Comparison of ENCODE assay signal across 8 mouse cellular contexts in the genomic region with DNA sequence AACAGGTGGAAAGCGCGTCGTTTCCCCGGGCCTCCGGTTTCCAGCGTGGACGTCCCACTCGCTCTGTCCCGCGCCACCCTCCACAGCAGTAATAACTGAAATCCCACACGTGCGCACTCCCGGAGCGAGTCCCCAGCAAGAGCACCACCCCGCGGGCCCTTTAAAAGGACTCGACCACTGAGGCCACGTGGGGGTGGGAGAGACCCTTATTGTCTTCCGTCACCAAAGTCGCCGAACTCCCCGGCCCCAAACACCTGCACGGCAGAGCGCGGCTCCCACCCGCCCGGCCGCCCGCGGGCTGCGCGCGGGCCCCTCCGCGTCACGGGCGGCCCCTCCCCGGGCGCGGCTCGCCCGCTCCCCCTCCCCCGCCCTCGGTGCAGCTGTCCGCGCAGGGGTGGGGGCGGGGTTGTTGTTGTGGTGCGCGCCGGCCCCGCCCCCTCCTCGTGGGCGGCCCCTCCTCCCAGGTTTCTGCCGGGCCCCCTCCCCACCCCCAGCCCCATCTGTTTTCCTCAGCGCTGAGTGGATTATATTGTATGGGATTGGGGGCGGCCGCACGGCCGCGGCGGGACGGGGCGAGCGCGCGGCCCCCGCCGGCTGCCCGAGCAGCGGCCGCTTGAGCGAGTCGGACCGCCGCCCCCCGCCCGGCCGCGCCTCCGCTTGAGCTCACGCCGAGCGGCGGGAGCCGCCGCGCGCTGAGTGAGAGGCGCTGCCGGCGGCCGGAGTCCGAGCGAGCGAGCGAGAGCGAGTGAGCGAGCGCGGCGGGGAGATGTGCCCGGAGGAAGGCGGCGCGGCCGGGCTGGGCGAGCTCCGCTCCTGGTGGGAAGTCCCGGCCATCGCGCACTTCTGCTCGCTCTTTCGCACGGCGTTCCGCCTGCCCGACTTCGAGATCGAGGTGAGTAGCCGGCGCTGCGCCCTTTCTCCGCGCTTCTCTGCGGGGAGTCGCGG. TPM values are rescaled to one million over a fixed set of nuclear protein-coding genes. Genes with fewer than 3 reads are reported as not detected.
A peak's percentile ranks its signal among the peaks of the same experiment; 100 is the strongest.
DNase-seq lines count a peak whose midpoint lies in the region; ATAC-seq and TF ChIP-seq lines count a peak whose summit lies in the region.

A gene (plus strand): TSS at position 554 of the 945 bp plus-strand sequence.

- peak within 1 kb of the TSS; percentile 85 for H3K4me2 ChIP-seq in intestine, embryonic 14.5 days (ENCODE audit: low read length)

- peak within 1 kb of the TSS; percentile 87 for H3K27ac ChIP-seq in cortical plate, adult 2 months (ENCODE audit: insufficient read depth, low read length)
- peak within 1 kb of the TSS; percentile 90 for H3K27ac ChIP-seq in intestine, embryonic 14.5 days (ENCODE audit: low read depth)

- H3K9ac ChIP-seq in intestine, embryonic 14.5 days (ENCODE audit: low read length): peak within 1 kb of the TSS; percentile 61

- peak; percentile 68 to 71 for DNase-seq in adrenal gland, adult 18-20 months (ENCODE audit: low spot score in 2 of 2)
- DNase-seq in gastrocnemius, postnatal 10 days: peak; percentile 78
- peak; percentile 87 for DNase-seq in intestine, embryonic 14.5 days (ENCODE audit: low spot score)
- DNase-seq in left cerebral cortex, postnatal 14 days (ENCODE audit: low spot score in 2 of 2): peak; percentile 48 to 61
- peak; percentile 38 to 40 for DNase-seq in right cerebral cortex, postnatal 36 days (ENCODE audit: low spot score in 2 of 2)

- TF ChIP-seq POLR2A in cortical plate, adult 2 months (IDR thresholded peaks at IDR 0.05; ENCODE audit: extremely low read depth, insufficient read depth, low read length): no peak

- H3K36me3 ChIP-seq in intestine, embryonic 14.5 days (ENCODE audit: control insufficient read depth, insufficient read depth, low read length): no peaks in the 10 kb centered on the region

- H3K4me1 ChIP-seq in cortical plate, adult 2 months (ENCODE audit: control insufficient read depth, insufficient read depth, low read length): no peaks in the 10 kb centered on the region
- H3K4me1 ChIP-seq in intestine, embryonic 14.5 days (replicated peaks; ENCODE audit: control insufficient read depth, insufficient read depth, low read length): peaks cover 7% of the 10 kb centered on the region

- no peaks in the 10 kb centered on the region for H3K9me3 ChIP-seq in intestine, embryonic 14.5 days (ENCODE audit: control insufficient read depth, low read length)

- TF ChIP-seq CTCF in cortical plate, adult 2 months (IDR thresholded peaks at IDR 0.05; ENCODE audit: extremely low read depth, insufficient read depth, low read length): no peak

- H3K27me3 ChIP-seq in intestine, embryonic 14.5 days (replicated peaks; ENCODE audit: control insufficient read depth, insufficient read depth, low read length): peaks cover 6% of the 10 kb centered on the region; the same call in 1 of the 2 replicates

- ATAC-seq in intestine, embryonic 14.5 days (replicated peaks; ENCODE audit: low FRiP score, low TSS enrichment, low read depth): peak; percentile 83
- ATAC-seq in megakaryocyte-erythroid progenitor cell, adult 5-6 weeks (replicated peaks; ENCODE audit: low FRiP score, low TSS enrichment, poor library complexity, severe bottlenecking): peak; percentile 63
- ATAC-seq in activated CD4-positive, CD25-positive, alpha-beta regulatory T cell, adult 4 months: no peak

- 1% methylated on average over 73 of the region's 127 CpGs for WGBS in intestine, embryonic 14.5 days

- H3K4me3 ChIP-seq in cortical plate, adult 2 months (ENCODE audit: insufficient read depth, low read length): peak within 1 kb of the TSS; percentile 51
- H3K4me3 ChIP-seq in intestine, embryonic 14.5 days (ENCODE audit: low read depth, low read length): peak within 1 kb of the TSS; percentile 74

- intact Hi-C loops in left cerebral cortex, postnatal 14 days (cut with DNase I): loop anchor here (2.0 kb wide), 1 partner anchor 127 kb away; no protein-coding TSS in a partner anchor

RNA-seq across cellular contexts. Expression of the gene that starts here (rescaled TPM):
- total RNA-seq in adrenal gland, adult 18-20 months (2021): 1 to 10 TPM; 6.1 to 7.9 TPM
- polyA plus RNA-seq in cortical plate, adult 2 months (2012; rRNA removed): 2.3 and 2.5 TPM in 2 replicates
- total RNA-seq in gastrocnemius, postnatal 10 days (2021): 10 to 100 TPM; 16.9 to 18.9 TPM
- 1.9 and 2.0 TPM in 2 replicates for polyA plus RNA-seq in intestine, embryonic 14.5 days (2014; fragmentation: Nextera tagmentation; extraction: Ambion mirVana)
- 1 to 10 TPM; 2.3 to 3.0 TPM for total RNA-seq in left cerebral cortex, postnatal 14 days (2021)
- 10.0 and 20.7 TPM in 2 replicates for total RNA-seq in megakaryocyte-erythroid progenitor cell, adult 5-6 weeks (2014; fragmentation: Nextera tagmentation)
- 10.9 and 11.8 TPM in 2 replicates for total RNA-seq in megakaryocyte-erythroid progenitor cell, adult 5-6 weeks (2017)
- under 1 TPM; 0.06 to 0.70 TPM for polyA plus RNA-seq in activated CD4-positive, CD25-positive, alpha-beta regulatory T cell, adult 4 months (2017; shearing (Covaris generic))
